Mouse (Mus musculus) gastrocnemius, adult 2 months (tissue): ENCODE measurements around the gene Dnajc12. TPM values are rescaled to one million over a fixed set of nuclear protein-coding genes. Genes with fewer than 3 reads are reported as not detected.
A peak's percentile ranks its signal among the peaks of the same experiment; 100 is the strongest.
"Not testable (repeated sequence)": the region's sequence is repeated elsewhere in the genome, so short reads cannot be mapped to it uniquely, and the experiment has no call there.

Source experiments
- DNase-seq: peaks from one replicate; pipeline ENCODE4 v3.0.0; 2022
- H3K27ac ChIP-seq: fragments of 200-600 bp; 2 replicates; pipeline ENCODE4 v1.8.1; 2022; ENCODE audit warnings: mild to moderate bottlenecking
- H3K4me3 ChIP-seq: fragments of 200-600 bp; 2 replicates; pipeline ENCODE4 v1.8.1; 2022; ENCODE audit warnings: mild to moderate bottlenecking, moderate library complexity
- CTCF ChIP-seq: fragments of 200-600 bp; IDR thresholded peaks from 2 replicates; pipeline ENCODE4 v1.8.1; 2022; ENCODE audit warnings: antibody characterized with exemption, mild to moderate bottlenecking, moderate library complexity
- intact Hi-C: fragments of 180-260 bp; cut with DNase I; formaldehyde crosslinking; loops from one replicate; pipeline ENCODE4 v1.15.1; 2025
- long read RNA-seq, 2 experiments: library from polyadenylated mRNA; stranded (forward); transcript quantifications; one replicate each; pipeline ENCODE4 v2.0.0; 2021
- total RNA-seq, 2 experiments: library from RNA; stranded (reverse); gene quantifications; 2 replicates each; pipeline ENCODE4 v1.2.3; 2021

The Dnajc12 gene
- total RNA-seq, result 10 to 100 TPM; 15.7 to 15.8 TPM
- long read RNA-seq, experiment 1, transcript Dnajc12-201 (5 exons, 3,025 nt), result major isoform, 9 of 10 reads
- long read RNA-seq, experiment 1, partial matches to known transcripts, result 0 of 10 reads
- long read RNA-seq, experiment 1, other reads (novel, unspliced or antisense), result 1 of 10 reads
- long read RNA-seq, experiment 2, transcript Dnajc12-201 (5 exons, 3,025 nt), result major isoform, 8 of 9 reads
- long read RNA-seq, experiment 2, partial matches to known transcripts, result 1 of 9 reads
- long read RNA-seq, experiment 2, other reads (novel, unspliced or antisense), result 0 of 9 reads

DNA sequence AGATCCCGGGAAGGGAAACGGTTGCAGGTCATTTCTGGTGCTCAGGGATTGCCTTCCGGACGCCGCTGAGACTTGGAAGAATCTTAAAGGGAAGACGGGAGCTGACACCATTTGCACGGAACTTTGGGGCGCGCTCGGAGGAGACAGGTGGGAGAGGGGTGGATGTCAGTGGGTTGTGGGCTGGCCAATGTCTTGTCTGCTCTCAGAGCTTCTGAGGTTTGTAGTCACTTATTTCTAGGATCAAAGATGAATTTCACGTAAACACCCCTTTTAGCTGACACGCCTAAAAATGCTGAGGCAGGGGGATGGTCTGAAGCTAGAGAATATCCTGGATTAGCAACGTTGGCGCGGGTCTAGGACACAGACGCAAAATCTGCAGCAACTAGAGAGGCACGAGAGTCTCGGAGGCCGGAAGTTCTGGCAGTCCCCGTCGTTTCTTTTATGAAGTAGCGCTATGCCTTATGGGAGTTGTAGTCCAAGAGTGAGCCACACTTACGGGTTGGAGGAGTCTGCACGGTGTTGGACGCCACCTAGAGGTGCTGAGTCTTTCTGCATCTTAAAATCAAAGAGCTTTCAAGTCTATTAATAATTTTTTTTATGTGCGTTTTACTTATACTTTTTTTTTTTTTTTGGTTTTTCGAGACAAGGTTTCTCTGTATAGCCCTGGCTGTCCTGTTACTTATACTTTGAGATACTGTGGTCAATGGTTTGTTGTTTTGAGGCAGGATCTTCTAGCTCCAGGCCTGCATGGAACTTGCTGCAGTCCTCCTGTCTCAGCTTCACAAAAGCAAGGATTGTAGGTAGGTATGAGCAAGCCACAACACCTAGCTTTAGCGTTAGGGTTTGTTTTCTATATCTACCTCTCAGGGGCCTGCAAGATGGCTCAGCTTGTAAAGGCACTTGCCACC lies at the start of gene Dnajc12:
TSS of gene Dnajc12 (plus strand) at position 72 of the 908 bp plus-strand sequence.
- intact Hi-C loops, result no loop called here
- TF ChIP-seq CTCF, result peak; percentile 83
- peak within 1 kb of the TSS; percentile 84 for H3K4me3 ChIP-seq

DNA sequence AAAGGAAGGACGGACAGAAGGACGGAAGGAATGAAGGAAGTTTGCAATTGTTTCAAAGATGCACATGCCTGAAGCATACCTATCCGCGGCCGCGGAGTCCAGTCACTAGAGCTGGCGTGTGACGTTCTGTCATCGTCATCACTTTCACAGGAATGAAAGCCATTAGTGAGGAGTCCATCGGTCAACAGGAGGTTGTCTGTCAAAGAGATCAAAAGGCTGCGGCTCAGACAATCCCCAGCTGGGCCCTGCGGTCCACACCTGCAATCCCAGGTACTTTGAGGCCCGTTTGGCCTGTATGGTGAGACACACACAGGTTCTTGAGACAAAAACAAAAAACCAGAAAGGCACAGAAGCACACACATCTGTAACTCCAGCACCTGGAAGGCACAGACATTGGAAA lies 45.3 kb upstream of the Dnajc12 start:
- TF ChIP-seq CTCF, result no peak
- no peak overlapping the region for H3K27ac ChIP-seq
- DNase-seq, result no peak
- peak overlapping the region; percentile 72 for H3K4me3 ChIP-seq
- intact Hi-C loops, result loop anchor here (5.0 kb wide), 1 partner anchor 310 kb away; no protein-coding TSS in a partner anchor

More for the DNA sequence above, at the start of gene Dnajc12:
- H3K27ac ChIP-seq, result peak within 1 kb of the TSS; percentile 90
- peak; percentile 84 for DNase-seq

DNA sequence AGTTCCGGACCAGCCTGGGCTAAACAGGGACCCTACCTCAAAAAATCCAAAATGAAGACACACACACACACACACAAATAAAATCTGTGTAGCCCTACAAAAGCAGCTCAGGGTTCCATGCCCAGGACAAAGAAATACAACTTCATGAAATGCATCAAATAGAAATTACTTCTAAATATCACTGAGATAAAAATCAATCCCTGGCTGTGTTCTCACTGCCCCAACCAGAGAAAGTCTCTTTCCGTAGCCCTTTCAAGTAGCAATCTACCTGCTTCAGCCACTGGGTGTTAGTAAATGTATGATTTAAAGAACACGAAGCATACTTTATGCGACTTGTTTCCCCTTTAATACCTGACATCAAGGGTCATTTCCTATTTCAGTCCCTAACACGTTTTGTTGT lies 44.9 kb upstream of the Dnajc12 start:
- no peak for DNase-seq
- intact Hi-C loops, result loop anchor here (5.0 kb wide), 1 partner anchor 310 kb away; no protein-coding TSS in a partner anchor
- Histone ChIP-seq H3K4me3 (peak overlapping the region; percentile 72), H3K27ac (peak overlapping the region; percentile 97; the same call in 1 of the 2 replicates)
- TF ChIP-seq CTCF, result no peak

DNA sequence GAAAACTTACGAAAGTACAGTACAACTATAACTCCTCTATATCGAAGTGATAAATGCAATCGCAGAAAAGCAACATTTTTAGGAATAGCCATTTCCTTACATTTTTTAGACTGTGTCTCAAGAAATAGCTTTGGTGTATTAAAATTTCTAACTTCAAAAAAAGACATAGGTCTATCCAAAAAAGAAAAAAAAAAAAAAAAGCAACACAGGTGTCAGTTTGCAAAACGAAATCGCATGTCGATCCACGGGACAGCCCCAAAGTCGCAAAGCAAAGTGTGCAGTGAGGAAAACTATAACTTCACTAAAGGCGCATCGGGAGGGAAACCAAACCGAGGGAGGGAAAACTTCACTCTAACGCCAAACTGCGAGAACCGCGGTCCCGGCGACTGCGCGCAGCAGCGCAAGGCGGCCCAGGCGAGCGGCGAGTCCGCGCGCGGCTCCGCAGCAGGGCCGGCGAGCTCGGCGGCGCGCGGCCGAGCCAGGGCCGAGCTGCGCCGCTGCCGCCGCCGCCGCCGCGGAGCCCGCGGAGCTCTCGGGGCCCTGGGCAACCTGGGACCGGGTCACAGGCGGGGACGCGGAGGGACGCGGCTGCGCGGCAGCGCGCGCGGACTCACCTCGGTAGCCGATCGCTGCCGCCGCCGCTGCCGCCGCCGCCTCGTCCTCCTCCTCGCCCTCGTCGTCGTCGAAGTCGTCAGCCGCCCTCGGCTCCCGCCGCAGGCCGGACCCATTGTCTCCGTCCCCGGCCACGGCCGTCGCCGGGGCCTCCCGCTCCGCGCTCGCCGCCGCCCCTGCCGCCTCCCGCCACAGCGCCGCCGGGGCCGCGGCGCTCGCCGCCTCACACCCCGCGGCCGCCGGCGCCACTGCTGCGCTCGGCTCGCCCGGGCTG lies 44.0 kb upstream of the Dnajc12 start:
- peak overlapping the region; percentile 97 for H3K27ac ChIP-seq
- peak overlapping the region; percentile 72 for H3K4me3 ChIP-seq
- peak; percentile 87 for DNase-seq
- intact Hi-C loops, result loop anchor here (5.0 kb wide), 1 partner anchor 311 kb away; no protein-coding TSS in a partner anchor
- TF ChIP-seq CTCF, result no peak

DNA sequence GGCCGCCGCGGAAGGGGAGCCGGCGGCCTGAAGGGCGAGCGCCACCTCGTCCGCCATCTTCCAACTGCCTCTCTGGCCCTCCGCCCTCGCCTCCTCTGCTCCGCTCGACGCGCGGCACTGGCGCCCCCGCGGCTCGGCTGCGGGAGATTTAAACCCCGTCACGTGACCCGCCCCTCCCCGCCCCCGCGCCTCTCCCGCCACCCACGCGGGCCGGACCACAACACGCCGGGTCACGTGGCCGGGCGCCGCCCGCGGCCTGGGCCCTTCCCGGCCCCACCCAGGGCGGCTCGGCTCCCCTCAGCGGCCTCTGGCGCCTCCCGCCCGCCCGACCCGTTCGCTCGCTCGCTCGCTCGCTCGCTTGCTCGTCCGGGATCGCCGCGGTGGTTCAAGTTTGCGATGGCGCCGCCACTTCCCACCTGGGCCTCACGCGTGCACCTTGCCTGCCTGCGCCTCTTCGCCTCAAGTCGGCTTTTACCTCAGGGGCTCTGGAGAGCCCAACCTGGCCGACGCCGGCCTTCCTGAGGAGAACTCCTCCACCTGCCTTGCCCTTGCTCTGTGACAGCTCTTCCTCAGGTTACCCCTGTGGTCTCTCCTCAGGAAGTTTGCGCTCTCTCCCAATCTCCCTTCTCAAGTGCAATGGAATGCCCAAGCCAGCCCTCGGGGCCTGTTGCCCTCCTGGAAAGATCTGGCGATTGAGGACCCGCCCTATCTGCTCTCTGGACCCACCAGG lies 43.2 kb upstream of the Dnajc12 start:
- intact Hi-C loops, result loop anchor here (1.0 to 5.0 kb wide), 2 partner anchors 38 to 312 kb away; no protein-coding TSS in a partner anchor
- peak; percentile 97 for DNase-seq
- H3K4me3 ChIP-seq, result peak overlapping the region; percentile 72
- H3K27ac ChIP-seq, result peak overlapping the region; percentile 97
- peak; percentile 9; the same call in 1 of the 2 replicates for TF ChIP-seq CTCF

DNA sequence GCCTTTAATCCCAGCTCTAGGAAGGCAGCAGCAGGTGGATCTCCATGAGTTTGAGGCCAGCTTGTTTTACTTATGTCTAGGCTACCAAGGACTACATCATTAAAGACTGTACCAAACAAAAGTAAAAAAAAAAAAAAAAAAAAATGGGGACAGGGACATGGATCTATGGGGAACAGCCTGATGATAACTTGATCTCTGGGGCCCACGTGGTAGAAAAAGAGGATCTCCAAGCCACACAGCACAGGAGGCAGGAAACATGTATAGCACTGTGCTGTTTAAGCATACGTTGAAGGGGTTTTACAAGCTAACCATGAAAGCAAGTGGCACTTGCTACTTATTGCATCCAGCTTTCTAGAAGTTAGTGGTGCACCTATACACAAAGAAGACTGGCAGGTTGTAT lies 40.9 kb upstream of the Dnajc12 start:
- no peak overlapping the region for H3K27ac ChIP-seq
- intact Hi-C loops, result no loop called here
- no peak for TF ChIP-seq CTCF
- H3K4me3 ChIP-seq, result no peak overlapping the region
- DNase-seq, result no peak

DNA sequence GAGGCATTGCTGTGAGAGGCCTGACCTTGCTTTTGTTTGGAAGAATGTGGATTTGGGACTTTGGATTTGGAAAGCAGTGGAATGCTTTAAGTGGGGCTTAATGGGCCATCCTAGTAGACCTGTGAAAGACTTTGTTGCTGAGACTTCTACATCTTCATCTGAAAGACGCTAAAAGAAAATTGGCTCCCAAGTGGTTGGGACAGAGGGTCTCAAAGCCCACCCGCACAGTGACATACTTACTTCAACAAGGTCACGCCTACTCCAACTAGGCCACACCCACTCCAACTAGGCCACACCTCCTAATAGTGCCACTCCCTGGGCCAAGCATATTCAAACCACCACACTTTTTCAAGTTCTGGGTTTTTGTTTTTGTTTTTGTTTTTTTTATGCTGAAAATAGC lies 37.5 kb upstream of the Dnajc12 start:
- no peak overlapping the region for H3K4me3 ChIP-seq
- H3K27ac ChIP-seq, result no peak overlapping the region
- DNase-seq, result no peak
- intact Hi-C loops, result no loop called here
- no peak for TF ChIP-seq CTCF

DNA sequence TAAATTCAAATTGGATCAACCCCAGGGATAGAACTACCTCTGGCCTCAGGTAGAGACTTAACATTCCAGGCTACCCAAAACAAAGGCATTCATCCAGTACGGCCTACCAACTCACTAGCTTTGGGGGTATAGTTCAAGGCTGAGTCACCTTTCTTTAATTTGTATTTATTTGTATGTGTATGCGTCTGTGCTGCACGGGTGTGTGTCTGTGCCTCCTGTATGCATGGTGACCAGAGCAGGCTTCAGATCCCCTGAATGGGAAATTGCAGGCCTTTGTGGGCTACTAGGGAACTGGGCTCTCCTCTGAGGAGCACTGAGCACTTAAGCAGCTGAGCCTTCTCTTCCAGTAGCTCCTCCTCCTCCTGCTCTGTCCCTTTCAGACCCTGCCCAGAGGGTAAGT lies 34.0 kb upstream of the Dnajc12 start:
- Histone ChIP-seq H3K4me3 (no peak overlapping the region), H3K27ac (no peak overlapping the region)
- no peak for DNase-seq
- no peak for TF ChIP-seq CTCF
- intact Hi-C loops, result no loop called here

DNA sequence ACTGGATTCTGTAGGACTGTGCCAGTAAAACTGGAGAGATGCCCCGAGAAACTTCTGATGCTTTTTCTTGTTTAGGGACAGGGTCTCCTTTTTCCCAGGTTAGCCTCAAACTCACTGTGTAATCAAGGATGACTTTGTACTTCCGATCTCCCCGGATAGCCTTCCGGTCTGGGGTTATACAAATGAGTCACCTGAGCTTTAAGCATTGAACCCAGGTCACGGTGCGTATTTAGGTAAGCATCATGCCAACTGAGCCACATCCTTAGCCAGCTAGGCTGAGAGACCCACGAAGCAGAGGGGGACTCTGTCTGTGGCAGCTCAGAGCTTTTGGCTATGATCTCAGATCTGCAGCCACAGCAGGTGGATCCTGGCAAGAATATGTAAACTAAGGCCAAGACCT lies 31.6 kb upstream of the Dnajc12 start:
- no peak overlapping the region for H3K27ac ChIP-seq
- intact Hi-C loops, result no loop called here
- no peak for TF ChIP-seq CTCF
- H3K4me3 ChIP-seq, result no peak overlapping the region
- no peak for DNase-seq

DNA sequence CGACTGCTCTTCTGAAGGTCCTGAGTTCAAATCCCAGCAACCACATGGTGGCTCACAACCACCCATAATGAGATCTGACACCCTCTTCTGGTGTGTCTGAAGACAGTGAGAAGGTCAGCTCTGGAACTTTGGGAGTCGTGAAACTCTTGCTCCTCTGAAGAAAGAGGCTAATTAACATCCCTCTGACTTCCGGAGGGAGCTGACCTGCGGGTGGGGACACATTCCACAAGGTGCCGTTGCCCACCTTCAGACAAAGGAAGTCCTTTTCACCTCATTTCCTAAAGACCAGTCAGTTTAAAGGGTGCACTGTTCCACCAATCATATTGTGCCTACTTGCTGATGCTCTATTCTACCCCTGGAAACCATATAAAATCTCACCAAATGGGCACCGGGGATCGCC lies 31.1 kb upstream of the Dnajc12 start:
- H3K27ac ChIP-seq, DNase-seq, intact Hi-C loops, H3K4me3 ChIP-seq: not testable (repeated sequence)

DNA sequence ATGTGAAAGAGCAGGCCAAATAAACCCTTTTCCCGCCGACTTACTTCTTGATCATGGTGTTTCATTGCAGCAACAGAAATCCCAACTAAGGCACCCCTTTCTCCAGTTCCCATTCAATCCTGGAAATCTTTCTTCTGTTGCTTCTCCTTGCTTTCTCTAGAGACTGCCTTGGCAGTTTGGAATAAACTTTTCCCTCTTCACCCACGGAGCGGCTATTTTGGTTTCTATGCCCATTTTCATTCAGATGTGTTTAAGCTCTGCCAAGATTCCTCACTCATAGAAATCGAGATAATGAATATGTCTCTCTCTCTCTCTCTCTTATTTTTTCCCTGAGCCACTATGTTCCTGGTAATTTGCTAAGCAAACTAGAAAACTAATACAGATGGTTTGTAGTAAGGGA lies 30.1 kb upstream of the Dnajc12 start:
- DNase-seq, result no peak
- Histone ChIP-seq H3K4me3 (no peak overlapping the region), H3K27ac (no peak overlapping the region)
- no peak for TF ChIP-seq CTCF
- intact Hi-C loops, result no loop called here
